Mouse (Mus musculus): Measurements from ENCODE around the gene Kif1a. TPM values are rescaled to one million over a fixed set of nuclear protein-coding genes. Genes with fewer than 3 reads are reported as not detected.

Kif1a gene
- polyA plus RNA-seq, 1 experiment: 0.16 TPM

DNA sequence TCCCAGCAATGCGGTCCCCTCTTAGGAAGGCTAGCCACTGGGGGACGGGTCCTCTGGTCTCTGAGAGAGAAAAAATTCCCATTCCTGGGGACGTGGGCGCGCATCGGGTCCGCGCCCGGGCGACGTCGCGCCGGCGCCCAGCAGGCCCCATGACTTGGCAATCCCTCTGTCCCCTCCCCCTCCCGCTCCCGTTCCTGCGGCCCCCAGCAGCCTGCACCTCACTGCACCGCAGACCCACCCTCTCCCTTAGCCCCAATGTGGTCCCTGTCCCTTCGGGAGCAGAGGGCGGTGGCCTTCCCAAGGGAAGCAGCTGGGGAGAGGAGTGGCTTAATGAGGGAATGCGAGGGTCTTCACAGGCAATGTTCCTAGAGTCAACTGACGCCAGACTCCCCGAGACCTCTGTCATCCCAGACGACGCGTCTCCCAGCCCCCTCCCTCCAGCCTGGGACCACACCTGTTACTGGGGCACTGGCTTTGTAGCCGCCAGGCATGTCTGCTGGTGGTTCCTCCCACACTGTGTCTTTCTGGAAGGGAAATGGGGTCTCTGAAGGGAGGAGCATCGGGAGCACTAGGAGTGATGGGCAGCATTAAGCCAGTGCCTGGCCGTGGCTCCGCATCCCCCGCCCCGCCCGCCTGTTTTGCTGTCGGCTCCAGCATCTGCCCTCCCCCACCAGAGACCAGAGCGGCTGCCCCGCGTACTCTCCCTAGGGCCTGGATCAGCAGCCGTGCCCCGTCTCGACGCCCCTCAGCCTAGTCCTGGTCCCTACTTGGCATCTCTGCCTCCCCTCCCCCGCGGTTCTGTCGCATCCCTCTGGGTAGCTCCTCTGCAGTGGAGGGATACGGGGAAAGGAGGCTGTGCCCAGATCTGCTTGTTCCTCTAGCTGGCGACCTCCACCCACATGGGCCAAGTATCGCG lies 917 bp downstream of the Kif1a start:
- Histone ChIP-seq H3K9me3 (ENCODE audit: control insufficient read depth, low read length) (no peaks in the 10 kb centered on the region; the same call in 1 of the 2 replicates), H3K27me3 (ENCODE audit: control insufficient read depth) (peaks cover 55% of the 10 kb centered on the region), H3K4me1 (ENCODE audit: control insufficient read depth) (no peaks in the 10 kb centered on the region), H3K36me3 (ENCODE audit: control insufficient read depth) (no peaks in the 10 kb centered on the region), H3K4me3 (replicated peaks) (no peak overlapping the region)
- no peak for TF ChIP-seq GATA1 (IDR thresholded peaks at IDR 0.05; ENCODE audit: low read length)
- no peak for TF ChIP-seq TAL1 (IDR thresholded peaks at IDR 0.05; ENCODE audit: low read length)

DNA sequence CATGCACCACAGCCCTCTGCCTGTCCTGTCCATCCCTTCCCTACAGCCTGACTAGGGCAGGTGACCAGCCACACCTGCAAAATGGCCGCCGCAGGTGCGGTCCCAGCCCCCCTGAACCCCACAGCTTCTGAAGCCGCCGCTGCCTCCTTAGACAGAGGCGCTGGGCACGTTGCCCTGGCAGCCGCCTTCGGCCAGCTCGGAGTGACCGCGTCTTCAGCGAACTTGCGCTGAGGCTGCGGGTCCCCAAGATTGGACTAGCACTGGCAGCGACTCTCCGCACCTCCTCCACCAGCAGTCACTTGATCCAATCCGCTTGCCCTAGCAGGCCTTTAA lies 1.5 kb downstream of the Kif1a start:
- no peaks in the 10 kb centered on the region for H3K4me1 ChIP-seq (ENCODE audit: control insufficient read depth)
- no peaks in the 10 kb centered on the region for H3K36me3 ChIP-seq (ENCODE audit: control insufficient read depth)
- H3K9me3 ChIP-seq (ENCODE audit: control insufficient read depth, low read length): no peaks in the 10 kb centered on the region; the same call in 1 of the 2 replicates
- peaks cover 55% of the 10 kb centered on the region for H3K27me3 ChIP-seq (ENCODE audit: control insufficient read depth)
- H3K4me3 ChIP-seq (replicated peaks): no peak overlapping the region
- TF ChIP-seq GATA1 (IDR thresholded peaks at IDR 0.05; ENCODE audit: low read length) (no peak), TAL1 (IDR thresholded peaks at IDR 0.05; ENCODE audit: low read length) (no peak)

DNA sequence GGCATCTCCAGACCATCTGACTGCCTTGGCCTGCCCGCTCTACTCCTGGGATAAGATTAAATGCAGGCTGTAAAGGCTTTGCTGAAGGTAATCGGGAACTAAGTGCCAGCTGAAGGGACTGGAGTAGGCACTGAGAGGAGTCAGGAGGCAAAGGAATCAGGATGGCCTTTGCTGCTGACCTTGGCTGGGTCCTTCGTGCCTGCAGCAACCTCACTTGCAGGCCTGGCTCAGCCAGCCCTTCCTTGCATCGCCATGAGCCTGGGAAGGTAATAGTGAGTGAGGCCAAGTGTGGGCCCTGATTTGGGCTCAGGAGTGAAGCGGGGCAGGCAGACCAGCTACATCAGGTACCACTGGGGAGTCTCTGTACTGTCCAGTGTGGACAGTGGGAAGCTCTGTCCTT lies 2.8 kb downstream of the Kif1a start:
- no peaks in the 10 kb centered on the region for H3K36me3 ChIP-seq (ENCODE audit: control insufficient read depth)
- H3K4me1 ChIP-seq (ENCODE audit: control insufficient read depth): no peaks in the 10 kb centered on the region
- no peak for TF ChIP-seq TAL1 (IDR thresholded peaks at IDR 0.05; ENCODE audit: low read length)

DNA sequence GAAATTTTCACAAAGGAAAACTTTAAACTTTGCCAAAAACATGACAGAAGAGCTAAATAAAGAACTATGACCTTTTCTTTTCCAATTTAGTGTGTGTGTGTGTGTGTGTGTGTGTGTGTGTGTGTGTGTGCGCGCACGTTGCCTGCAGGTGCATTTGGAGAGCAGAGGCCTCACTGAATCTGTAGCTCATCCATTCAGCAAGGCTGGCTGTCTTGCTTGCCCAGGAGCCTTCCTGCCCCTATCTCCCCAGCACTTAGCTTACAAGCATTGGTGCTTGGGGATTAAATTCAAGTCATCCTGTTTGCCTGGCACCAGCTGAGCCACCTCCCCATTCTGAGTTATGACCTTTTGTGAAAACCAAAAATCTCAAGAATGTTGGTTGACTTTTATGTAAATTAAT lies 9.2 kb downstream of the Kif1a start:
- TF ChIP-seq TAL1 (IDR thresholded peaks at IDR 0.05; ENCODE audit: low read length) (no peak), GATA1 (IDR thresholded peaks at IDR 0.05; ENCODE audit: low read length) (no peak)
- no peaks in the 10 kb centered on the region for H3K9me3 ChIP-seq (ENCODE audit: control insufficient read depth, low read length)
- H3K4me1 ChIP-seq (ENCODE audit: control insufficient read depth): no peaks in the 10 kb centered on the region
- H3K36me3 ChIP-seq (ENCODE audit: control insufficient read depth): no peaks in the 10 kb centered on the region
- H3K27me3 ChIP-seq (ENCODE audit: control insufficient read depth): no peaks in the 10 kb centered on the region
- no peak overlapping the region for H3K4me3 ChIP-seq (replicated peaks)

More for the DNA sequence above, 2.8 kb downstream of the Kif1a start:
- Histone ChIP-seq H3K27me3 (ENCODE audit: control insufficient read depth) (peaks cover 53% of the 10 kb centered on the region), H3K4me3 (replicated peaks) (no peak overlapping the region), H3K9me3 (ENCODE audit: control insufficient read depth, low read length) (no peaks in the 10 kb centered on the region; the same call in 1 of the 2 replicates)

DNA sequence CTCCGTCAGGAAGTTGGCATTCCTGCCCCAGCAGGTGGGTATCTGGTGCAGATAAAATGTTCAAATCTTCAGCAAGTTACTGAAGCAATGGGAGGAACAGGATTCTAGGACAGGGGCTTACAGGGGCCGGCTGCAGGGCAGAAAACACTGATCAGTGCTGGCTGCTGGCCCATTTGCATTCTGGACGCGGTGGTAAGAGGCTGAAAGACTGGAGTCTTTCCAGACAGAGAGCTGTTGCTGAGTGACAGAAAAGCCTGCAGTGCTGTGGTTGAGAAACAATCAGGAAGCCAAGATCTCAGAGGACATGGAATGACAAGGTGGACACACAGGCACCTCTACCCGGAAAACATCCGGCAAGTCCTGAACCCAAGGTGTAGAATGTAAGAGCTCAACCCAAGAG lies 16.6 kb downstream of the Kif1a start:
- Histone ChIP-seq H3K36me3 (ENCODE audit: control insufficient read depth) (no peaks in the 10 kb centered on the region), H3K4me1 (ENCODE audit: control insufficient read depth) (no peaks in the 10 kb centered on the region), H3K27me3 (ENCODE audit: control insufficient read depth) (no peaks in the 10 kb centered on the region), H3K4me3 (replicated peaks) (no peak overlapping the region), H3K9me3 (ENCODE audit: control insufficient read depth, low read length) (no peaks in the 10 kb centered on the region)
- TF ChIP-seq TAL1 (IDR thresholded peaks at IDR 0.05; ENCODE audit: low read length) (no peak), GATA1 (IDR thresholded peaks at IDR 0.05; ENCODE audit: low read length) (no peak)

DNA sequence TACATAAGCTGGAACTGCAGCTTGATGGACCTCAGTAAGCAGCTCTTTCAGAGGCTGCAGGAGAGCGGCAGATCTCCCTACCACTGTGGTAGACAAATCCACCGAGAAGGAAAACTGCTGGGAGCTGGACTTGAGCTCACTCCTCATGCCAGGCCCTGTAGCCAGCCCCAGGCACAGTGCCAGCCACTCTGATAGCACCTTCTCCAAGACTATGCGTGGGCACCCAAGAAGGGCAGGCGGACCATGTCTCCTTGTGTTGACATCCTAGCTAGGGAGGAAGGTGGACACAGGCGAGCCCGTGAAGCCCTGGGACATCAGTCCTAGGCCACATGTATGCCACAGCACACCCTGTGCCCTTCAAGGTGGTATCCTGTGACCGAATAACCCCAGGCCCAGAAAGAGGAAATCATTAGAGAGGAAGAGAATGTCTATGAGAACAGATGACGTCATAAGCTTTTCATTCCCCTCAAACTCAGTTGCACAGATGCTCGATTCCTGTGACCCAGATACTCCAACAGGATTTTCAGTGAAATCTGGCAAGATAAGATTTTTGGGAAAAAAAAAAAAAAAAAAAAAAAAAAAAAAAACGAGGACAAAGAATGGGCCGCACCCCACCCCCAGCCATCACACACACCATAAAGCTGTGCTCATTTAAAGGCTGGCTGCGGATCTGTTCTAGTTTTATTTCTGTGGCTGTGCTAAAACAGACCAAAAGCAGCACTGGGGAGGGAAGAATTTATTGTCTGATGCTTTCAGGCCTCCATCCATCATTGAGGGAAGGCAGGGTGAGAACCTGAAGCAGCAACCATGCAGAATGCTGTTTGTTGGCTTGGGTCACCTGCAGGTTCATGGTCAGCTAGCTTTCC lies 18.1 kb downstream of the Kif1a start:
- TF ChIP-seq TAL1 (IDR thresholded peaks at IDR 0.05; ENCODE audit: low read length): no peak
- no peak for TF ChIP-seq GATA1 (IDR thresholded peaks at IDR 0.05; ENCODE audit: low read length)
- Histone ChIP-seq H3K36me3 (ENCODE audit: control insufficient read depth) (no peaks in the 10 kb centered on the region), H3K27me3 (ENCODE audit: control insufficient read depth) (no peaks in the 10 kb centered on the region), H3K4me1 (ENCODE audit: control insufficient read depth) (no peaks in the 10 kb centered on the region), H3K4me3 (replicated peaks) (no peak overlapping the region), H3K9me3 (ENCODE audit: control insufficient read depth, low read length) (no peaks in the 10 kb centered on the region)

DNA sequence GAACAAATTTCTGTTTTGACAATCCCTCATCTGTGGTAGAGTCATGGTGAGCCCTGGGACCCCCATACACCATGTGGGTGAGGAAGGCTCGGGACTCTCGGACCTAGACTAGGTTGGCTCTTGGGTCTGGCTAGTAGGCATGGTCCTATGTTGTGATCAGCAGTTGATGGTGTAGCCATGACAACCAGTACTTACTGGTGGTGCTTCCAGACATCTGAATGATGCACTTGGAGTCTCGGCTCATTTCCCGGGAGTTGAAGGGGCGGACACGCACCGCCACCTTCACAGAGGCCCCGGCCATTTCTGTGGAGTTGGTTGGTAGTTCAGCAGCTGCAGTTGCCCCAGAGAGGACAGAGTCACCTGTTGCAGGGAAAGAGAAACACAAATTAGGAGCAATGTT lies 19.6 kb downstream of the Kif1a start:
- no peaks in the 10 kb centered on the region for H3K9me3 ChIP-seq (ENCODE audit: control insufficient read depth, low read length)
- H3K27me3 ChIP-seq (ENCODE audit: control insufficient read depth): no peaks in the 10 kb centered on the region
- H3K4me1 ChIP-seq (ENCODE audit: control insufficient read depth): no peaks in the 10 kb centered on the region
- TF ChIP-seq GATA1 (IDR thresholded peaks at IDR 0.05; ENCODE audit: low read length): no peak
- H3K36me3 ChIP-seq (ENCODE audit: control insufficient read depth): no peaks in the 10 kb centered on the region
- no peak overlapping the region for H3K4me3 ChIP-seq (replicated peaks)

DNA sequence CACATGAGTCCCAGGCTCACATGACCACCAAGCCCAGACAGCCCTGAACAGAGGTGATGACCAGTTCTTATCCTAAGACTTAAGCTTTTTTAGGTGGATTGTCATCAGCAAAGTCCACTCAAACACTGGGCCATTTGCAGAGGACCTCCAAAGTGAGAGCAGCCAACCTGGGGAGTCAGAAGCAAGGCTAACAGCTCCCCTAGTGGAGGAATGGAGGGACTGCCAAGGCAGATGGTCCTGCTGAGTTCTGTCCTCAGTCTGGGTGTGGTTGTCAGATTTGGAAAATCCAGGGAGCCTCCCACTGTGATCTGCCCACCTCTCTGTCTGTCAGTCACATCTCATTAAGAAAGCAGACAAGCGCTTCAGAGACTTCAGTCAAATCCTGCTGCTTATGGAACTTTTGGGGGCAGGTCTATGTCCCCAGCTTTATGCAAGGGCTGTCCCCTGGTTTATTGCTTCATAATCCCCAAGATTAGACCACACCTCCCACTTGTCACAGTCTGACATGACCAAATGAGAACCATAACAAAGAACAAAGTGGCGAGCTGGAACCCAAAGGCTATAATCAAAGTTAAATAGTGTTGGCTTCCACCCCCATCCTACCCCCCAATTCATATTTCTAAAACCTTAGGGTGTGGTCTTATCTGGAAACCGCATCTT lies 20.7 kb downstream of the Kif1a start:
- no peaks in the 10 kb centered on the region for H3K27me3 ChIP-seq (ENCODE audit: control insufficient read depth)
- no peak for TF ChIP-seq GATA1 (IDR thresholded peaks at IDR 0.05; ENCODE audit: low read length)
- no peak for TF ChIP-seq TAL1 (IDR thresholded peaks at IDR 0.05; ENCODE audit: low read length)
- no peaks in the 10 kb centered on the region for H3K36me3 ChIP-seq (ENCODE audit: control insufficient read depth)
- no peaks in the 10 kb centered on the region for H3K9me3 ChIP-seq (ENCODE audit: control insufficient read depth, low read length)
- no peak overlapping the region for H3K4me3 ChIP-seq (replicated peaks)
- H3K4me1 ChIP-seq (ENCODE audit: control insufficient read depth): no peaks in the 10 kb centered on the region

DNA sequence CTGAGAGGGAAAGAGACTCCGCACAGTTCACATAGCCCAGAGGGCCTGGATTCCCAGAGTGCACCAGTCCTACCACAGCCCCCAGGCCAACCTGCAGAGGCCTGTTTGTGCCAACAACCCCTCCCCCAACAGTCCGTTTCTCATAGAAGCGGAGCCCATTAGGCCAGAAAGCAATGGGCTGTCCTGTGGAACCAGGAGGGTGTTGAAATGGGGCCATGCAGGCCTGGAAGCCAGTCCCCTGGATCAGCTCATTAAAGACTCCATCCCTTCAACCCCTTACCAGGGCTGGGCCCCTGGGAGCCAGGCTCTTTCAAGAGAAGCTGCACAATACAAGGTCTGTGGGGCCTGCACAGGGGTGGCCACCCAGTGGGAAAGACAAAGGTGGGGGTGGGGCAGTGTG lies 22.1 kb downstream of the Kif1a start:
- H3K4me3 ChIP-seq (replicated peaks): no peak overlapping the region
- H3K9me3 ChIP-seq (ENCODE audit: control insufficient read depth, low read length): no peaks in the 10 kb centered on the region
- no peak for TF ChIP-seq GATA1 (IDR thresholded peaks at IDR 0.05; ENCODE audit: low read length)
- TF ChIP-seq TAL1 (IDR thresholded peaks at IDR 0.05; ENCODE audit: low read length): no peak
- no peaks in the 10 kb centered on the region for H3K36me3 ChIP-seq (ENCODE audit: control insufficient read depth)
- no peaks in the 10 kb centered on the region for H3K27me3 ChIP-seq (ENCODE audit: control insufficient read depth)
- H3K4me1 ChIP-seq (ENCODE audit: control insufficient read depth): no peaks in the 10 kb centered on the region

Measured in erythroblast, embryonic 14.5 days (primary cell).